In the genomic region with DNA sequence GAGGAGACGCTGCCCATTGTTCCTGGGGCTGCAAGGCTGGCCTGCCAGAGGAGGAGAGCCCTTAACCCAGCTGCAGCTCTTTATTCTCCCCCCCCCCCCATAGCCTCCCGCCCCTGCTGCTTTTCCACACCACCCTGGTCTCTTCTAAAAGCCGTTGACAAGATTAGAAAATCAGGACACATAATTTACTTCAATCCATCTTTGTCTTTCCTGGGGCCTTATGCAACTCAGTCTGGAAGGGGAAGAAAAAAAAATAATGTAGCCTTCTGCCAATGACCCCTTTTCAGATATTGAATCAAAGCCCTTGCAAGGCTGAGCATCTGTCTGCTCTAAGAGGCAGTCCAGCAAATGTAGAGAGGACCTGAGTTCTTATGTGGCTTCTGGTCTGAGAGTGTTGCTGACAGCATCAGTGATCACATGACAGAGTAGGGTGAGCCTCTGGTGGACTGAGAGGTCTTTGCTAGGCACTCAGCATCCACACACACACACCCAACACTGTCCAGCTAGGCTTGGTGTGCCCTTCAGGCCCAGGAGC, we compare ENCODE assay signal across 14 mouse cellular contexts. TPM values are rescaled to one million over a fixed set of nuclear protein-coding genes. Genes with fewer than 3 reads are reported as not detected.
DNase-seq lines count a peak whose midpoint lies in the region; ATAC-seq and TF ChIP-seq lines count a peak whose summit lies in the region.
"Had no signal": no experiment of that assay in that cellular context is flagged by ENCODE, and none has a peak within 500 bp of the region (broad histone marks: within the 10 kb centered on the region; RNA-seq: fewer than 3 reads in every experiment).

No protein-coding gene starts in this region.

- DNase-seq in lung, postnatal 4 days, result no peak
- no peak for DNase-seq in forebrain, embryonic 10.5 days (ENCODE audit: extremely low spot score, low spot score)
- no peak for DNase-seq in kidney, adult 2 months
- no peak for DNase-seq in cerebellum, adult 9-10 months
- no peak for DNase-seq in ovary, postnatal 36 days (ENCODE audit: low spot score)
- DNase-seq: adrenal gland, adult 8-10 months; left cerebral cortex, postnatal 4 days; thymus, postnatal 25 days had no signal

- no peak; the same call in 1 of the 2 replicates for ATAC-seq in lung, embryonic 15.5 days (ENCODE audit: borderline replicate concordance, extremely low read depth, low FRiP score, low TSS enrichment)
- ATAC-seq in hindbrain, embryonic 13.5 days (ENCODE audit: low FRiP score), result peak; percentile 7; the same call in 1 of the 2 replicates
- ATAC-seq in neural tube, embryonic 13.5 days (ENCODE audit: low read depth), result no peak
- ATAC-seq: CD4-positive, CD25-positive, alpha-beta regulatory T cell, adult 4 months; intestine, embryonic 15.5 days; Patski had no signal

- 26% methylated on average over 3 of the region's 3 CpGs for WGBS in lung, embryonic 15.5 days
- WGBS in forebrain, embryonic 10.5 days, result 26% methylated on average over 3 of the region's 3 CpGs
- WGBS in hindbrain, embryonic 13.5 days, result 17% methylated on average over 3 of the region's 3 CpGs
- 16% methylated on average over 3 of the region's 3 CpGs for WGBS in neural tube, embryonic 13.5 days
- 71% methylated on average over 3 of the region's 3 CpGs for WGBS in kidney, adult 2 months

- H3K4me3 ChIP-seq in lung, embryonic 15.5 days, result no peak overlapping the region
- no peak overlapping the region for H3K4me3 ChIP-seq in forebrain, embryonic 10.5 days
- H3K4me3 ChIP-seq in hindbrain, embryonic 13.5 days, result no peak overlapping the region
- no peak overlapping the region for H3K4me3 ChIP-seq in neural tube, embryonic 13.5 days
- H3K4me3 ChIP-seq in kidney, adult 2 months (ENCODE audit: insufficient read depth, low read depth, low read length), result no peak overlapping the region
- H3K4me3 ChIP-seq: intestine, embryonic 15.5 days had no signal

- no peak for TF ChIP-seq POLR2A in kidney, adult 2 months (IDR thresholded peaks at IDR 0.05; ENCODE audit: low read depth, low read length)

- no peaks in the 10 kb centered on the region for H3K36me3 ChIP-seq in lung, embryonic 15.5 days
- H3K36me3 ChIP-seq in forebrain, embryonic 10.5 days (replicated peaks), result peaks cover 8% of the 10 kb centered on the region
- H3K36me3 ChIP-seq in hindbrain, embryonic 13.5 days, result peaks cover 8% of the 10 kb centered on the region
- no peaks in the 10 kb centered on the region for H3K36me3 ChIP-seq in neural tube, embryonic 13.5 days
- no peaks in the 10 kb centered on the region for H3K36me3 ChIP-seq in kidney, adult 2 months (ENCODE audit: control insufficient read depth, insufficient read depth, low read length)

- no peak for TF ChIP-seq CTCF in kidney, adult 2 months (conservative IDR thresholded peaks at IDR 0.05; ENCODE audit: insufficient read depth, insufficient read length, low read depth, low read length)

- H3K27ac ChIP-seq in lung, embryonic 15.5 days, result peak overlapping the region; percentile 12
- H3K27ac ChIP-seq in forebrain, embryonic 10.5 days, result peak overlapping the region; percentile 75
- peak overlapping the region; percentile 87 for H3K27ac ChIP-seq in hindbrain, embryonic 13.5 days
- peak overlapping the region; percentile 80 for H3K27ac ChIP-seq in neural tube, embryonic 13.5 days (replicated peaks)
- H3K27ac ChIP-seq in kidney, adult 2 months (ENCODE audit: insufficient read depth, low read depth, low read length), result no peak overlapping the region
- H3K27ac ChIP-seq: intestine, embryonic 15.5 days had no signal

- peaks cover 85% of the 10 kb centered on the region for H3K4me1 ChIP-seq in lung, embryonic 15.5 days
- H3K4me1 ChIP-seq in forebrain, embryonic 10.5 days, result peaks cover 67% of the 10 kb centered on the region
- peaks cover 79% of the 10 kb centered on the region for H3K4me1 ChIP-seq in hindbrain, embryonic 13.5 days (replicated peaks)
- peaks cover 85% of the 10 kb centered on the region for H3K4me1 ChIP-seq in neural tube, embryonic 13.5 days (replicated peaks)
- peaks cover 10% of the 10 kb centered on the region for H3K4me1 ChIP-seq in kidney, adult 2 months (ENCODE audit: control insufficient read depth, insufficient read depth, low read length)

- H3K4me2 ChIP-seq in lung, embryonic 15.5 days, result no peak overlapping the region
- no peak overlapping the region for H3K4me2 ChIP-seq in hindbrain, embryonic 13.5 days
- H3K4me2 ChIP-seq in neural tube, embryonic 13.5 days, result no peak overlapping the region
- H3K4me2 ChIP-seq: intestine, embryonic 15.5 days had no signal

- H3K9me3 ChIP-seq in lung, embryonic 15.5 days, result no peaks in the 10 kb centered on the region
- H3K9me3 ChIP-seq in forebrain, embryonic 10.5 days, result no peaks in the 10 kb centered on the region
- H3K9me3 ChIP-seq in hindbrain, embryonic 13.5 days, result no peaks in the 10 kb centered on the region
- H3K9me3 ChIP-seq in neural tube, embryonic 13.5 days, result no peaks in the 10 kb centered on the region
- H3K9me3 ChIP-seq: intestine, embryonic 15.5 days had no signal

- no peak overlapping the region for H3K9ac ChIP-seq in lung, embryonic 15.5 days
- H3K9ac ChIP-seq in hindbrain, embryonic 13.5 days, result peak overlapping the region; percentile 63
- H3K9ac ChIP-seq in neural tube, embryonic 13.5 days, result peak overlapping the region; percentile 57
- H3K9ac ChIP-seq: intestine, embryonic 15.5 days had no signal

- H3K27me3 ChIP-seq in lung, embryonic 15.5 days, result no peaks in the 10 kb centered on the region
- H3K27me3 ChIP-seq in forebrain, embryonic 10.5 days (ENCODE audit: poor library complexity, severe bottlenecking), result no peaks in the 10 kb centered on the region
- H3K27me3 ChIP-seq in hindbrain, embryonic 13.5 days, result no peaks in the 10 kb centered on the region
- H3K27me3 ChIP-seq in neural tube, embryonic 13.5 days, result no peaks in the 10 kb centered on the region
- H3K27me3 ChIP-seq in kidney, adult 2 months (replicated peaks; ENCODE audit: control insufficient read depth, insufficient read depth, low read length), result no peaks in the 10 kb centered on the region
- H3K27me3 ChIP-seq: intestine, embryonic 15.5 days; Patski had no signal

RNA-seq across cellular contexts. Expression of a gene that starts 47.3 kb away (rescaled TPM):
- polyA plus RNA-seq in lung, embryonic 15.5 days (2015; fragmentation: Nextera tagmentation; extraction: Ambion mirVana), result 3.9 and 4.3 TPM in 2 replicates
- polyA plus RNA-seq in forebrain, embryonic 10.5 days (2016; fragmentation: Nextera tagmentation; extraction: Ambion mirVana), result 0.68 and 0.85 TPM in 2 replicates
- polyA plus RNA-seq in hindbrain, embryonic 13.5 days (2015; fragmentation: Nextera tagmentation; extraction: Ambion mirVana), result 1.4 and 1.7 TPM in 2 replicates
- 1.5 and 2.5 TPM in 2 replicates for polyA plus RNA-seq in neural tube, embryonic 13.5 days (2015; fragmentation: Nextera tagmentation; extraction: Ambion mirVana)
- polyA plus RNA-seq in kidney, adult 2 months (2012; rRNA removed), result 1.4 and 2.5 TPM in 2 replicates
